Mouse (Mus musculus): ENCODE measurements at regions not wholly inside any gene's neighbourhood (a gene's known extent, or its start where the extent isn't known, plus 50 kb on each side); places are given as distances from the start of the nearest gene placed in this dataset.

GRCm38 (mm10) chr15:36394914-36395671, 612.5 kb downstream of the Zfp706 start:
- Histone ChIP-seq H3K4me2 (ENCODE audit: low read depth, low read length) (no peak overlapping the region), H3K4me3 (ENCODE audit: low read length) (no peak overlapping the region), H3K4me1 (ENCODE audit: control insufficient read depth, insufficient read depth, low read length) (peaks cover 9% of the 10 kb centered on the region), H3K9ac (ENCODE audit: low read depth, low read length) (no peak overlapping the region), H3K36me3 (ENCODE audit: control insufficient read depth, insufficient read depth, low read length) (no peaks in the 10 kb centered on the region), H3K9me3 (ENCODE audit: control insufficient read depth, low read length) (peaks cover 5% of the 10 kb centered on the region; the same call in 1 of the 2 replicates), H3K27ac (ENCODE audit: low read length) (no peak overlapping the region), H3K27me3 (replicated peaks; ENCODE audit: control insufficient read depth, insufficient read depth, low read length) (no peaks in the 10 kb centered on the region)
- ATAC-seq, result no peak
- 77% methylated on average over 8 of the region's 8 CpGs for WGBS

- Histone ChIP-seq H3K4me1 (ENCODE audit: control insufficient read depth, insufficient read depth, low read length) (no peaks in the 10 kb centered on the region), H3K4me3 (ENCODE audit: low read length) (no peak overlapping the region), H3K9me3 (ENCODE audit: control insufficient read depth, low read length) (peaks cover 5% of the 10 kb centered on the region; the same call in 1 of the 2 replicates), H3K4me2 (ENCODE audit: low read depth, low read length) (no peak overlapping the region), H3K27ac (ENCODE audit: low read length) (no peak overlapping the region), H3K27me3 (replicated peaks; ENCODE audit: control insufficient read depth, insufficient read depth, low read length) (no peaks in the 10 kb centered on the region), H3K9ac (ENCODE audit: low read depth, low read length) (no peak overlapping the region), H3K36me3 (ENCODE audit: control insufficient read depth, insufficient read depth, low read length) (no peaks in the 10 kb centered on the region)
- WGBS, result 72% methylated on average over 4 of the region's 4 CpGs
- ATAC-seq, result no peak
Measured at GRCm38 (mm10) chr15:36389775-36390174, 617.8 kb downstream of the Zfp706 start.

DNA sequence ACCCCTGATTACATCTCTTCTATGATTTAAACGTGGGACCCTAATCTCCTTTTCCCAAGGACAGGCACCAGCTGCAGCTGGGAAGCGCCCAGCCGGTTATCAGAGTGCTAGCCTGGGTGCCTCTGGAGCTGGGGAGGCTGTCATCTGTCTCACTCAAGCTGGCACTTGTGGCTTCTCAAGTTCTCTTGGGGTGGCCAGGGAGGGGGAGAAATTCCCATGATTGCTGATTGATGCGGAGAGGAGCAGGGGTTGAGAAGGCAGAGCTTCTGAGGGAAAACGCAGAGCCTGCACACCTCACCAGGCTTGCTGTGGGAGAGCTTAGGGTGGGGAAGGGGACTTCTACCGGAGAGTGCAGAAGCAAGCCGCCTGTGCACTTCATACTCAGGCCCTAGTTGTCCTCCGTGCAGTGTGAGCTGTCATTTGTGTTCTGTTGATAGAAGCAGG, 626.3 kb downstream of the Zfp706 start:
- peak; percentile 90 for ATAC-seq
- WGBS, result 2% methylated on average over 8 of the region's 8 CpGs
- Histone ChIP-seq H3K4me2 (ENCODE audit: low read depth, low read length) (peak overlapping the region; percentile 48), H3K9ac (ENCODE audit: low read depth, low read length) (peak overlapping the region; percentile 48), H3K4me1 (ENCODE audit: control insufficient read depth, insufficient read depth, low read length) (peaks cover 4% of the 10 kb centered on the region; the same call in 1 of the 2 replicates), H3K27me3 (replicated peaks; ENCODE audit: control insufficient read depth, insufficient read depth, low read length) (no peaks in the 10 kb centered on the region), H3K27ac (ENCODE audit: low read length) (peak overlapping the region; percentile 87), H3K4me3 (ENCODE audit: low read length) (peak overlapping the region; percentile 33), H3K9me3 (ENCODE audit: control insufficient read depth, low read length) (no peaks in the 10 kb centered on the region; the same call in 1 of the 2 replicates), H3K36me3 (ENCODE audit: control insufficient read depth, insufficient read depth, low read length) (no peaks in the 10 kb centered on the region)

- H3K36me3 ChIP-seq (ENCODE audit: control insufficient read depth, insufficient read depth, low read length), result no peaks in the 10 kb centered on the region
- H3K4me3 ChIP-seq (ENCODE audit: low read length), result peak overlapping the region; percentile 33
- WGBS, result 9% methylated on average over 17 of the region's 17 CpGs
- ATAC-seq, result peak; percentile 92
- H3K27ac ChIP-seq (ENCODE audit: low read length), result no peak overlapping the region
- H3K27me3 ChIP-seq (replicated peaks; ENCODE audit: control insufficient read depth, insufficient read depth, low read length), result no peaks in the 10 kb centered on the region
- no peaks in the 10 kb centered on the region; the same call in 1 of the 2 replicates for H3K9me3 ChIP-seq (ENCODE audit: control insufficient read depth, low read length)
- H3K9ac ChIP-seq (ENCODE audit: low read depth, low read length), result peak overlapping the region; percentile 48; the same call in 1 of the 2 replicates
- H3K4me1 ChIP-seq (ENCODE audit: control insufficient read depth, insufficient read depth, low read length), result peaks cover 4% of the 10 kb centered on the region; the same call in 1 of the 2 replicates
- peak overlapping the region; percentile 48 for H3K4me2 ChIP-seq (ENCODE audit: low read depth, low read length)
Measured at GRCm38 (mm10) chr15:36380461-36381227, 626.9 kb downstream of the Zfp706 start.

- Histone ChIP-seq H3K27ac (ENCODE audit: low read length) (no peak overlapping the region), H3K4me3 (ENCODE audit: low read length) (no peak overlapping the region), H3K9me3 (ENCODE audit: control insufficient read depth, low read length) (no peaks in the 10 kb centered on the region; the same call in 1 of the 2 replicates), H3K4me2 (ENCODE audit: low read depth, low read length) (no peak overlapping the region), H3K9ac (ENCODE audit: low read depth, low read length) (no peak overlapping the region), H3K4me1 (ENCODE audit: control insufficient read depth, insufficient read depth, low read length) (peaks cover 18% of the 10 kb centered on the region), H3K36me3 (ENCODE audit: control insufficient read depth, insufficient read depth, low read length) (no peaks in the 10 kb centered on the region), H3K27me3 (replicated peaks; ENCODE audit: control insufficient read depth, insufficient read depth, low read length) (no peaks in the 10 kb centered on the region)
- no peak for ATAC-seq
- 79% methylated on average over 4 of the region's 4 CpGs for WGBS
Measured at GRCm38 (mm10) chr15:36378640-36379039, 628.9 kb downstream of the Zfp706 start.

DNA sequence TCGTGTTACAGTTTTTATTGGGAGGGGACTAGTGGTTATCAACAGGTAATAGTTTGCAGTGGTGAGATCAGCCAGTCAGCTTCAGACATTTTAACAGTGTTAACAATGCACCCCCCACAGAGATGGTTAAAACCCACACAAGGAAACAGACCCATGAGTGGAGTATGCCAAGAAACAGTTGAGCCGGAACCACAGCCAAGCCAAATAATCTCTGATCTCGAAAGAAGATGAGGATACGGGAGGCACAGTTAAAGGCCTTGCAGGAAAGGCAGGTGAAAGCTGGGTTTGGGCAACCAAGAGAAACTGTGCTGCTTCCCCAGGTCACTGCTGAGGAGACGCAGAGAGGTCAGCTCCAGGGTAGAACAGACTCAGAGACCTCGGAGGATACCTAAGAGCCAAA, 631.0 kb downstream of the Zfp706 start:
- no peaks in the 10 kb centered on the region for H3K27me3 ChIP-seq (replicated peaks; ENCODE audit: control insufficient read depth, insufficient read depth, low read length)
- H3K27ac ChIP-seq (ENCODE audit: low read length), result no peak overlapping the region
- no peak overlapping the region for H3K4me3 ChIP-seq (ENCODE audit: low read length)
- ATAC-seq, result no peak
- H3K9me3 ChIP-seq (ENCODE audit: control insufficient read depth, low read length), result no peaks in the 10 kb centered on the region; the same call in 1 of the 2 replicates
- H3K36me3 ChIP-seq (ENCODE audit: control insufficient read depth, insufficient read depth, low read length), result no peaks in the 10 kb centered on the region
- H3K9ac ChIP-seq (ENCODE audit: low read depth, low read length), result no peak overlapping the region
- WGBS, result 83% methylated on average over 6 of the region's 6 CpGs
- no peak overlapping the region for H3K4me2 ChIP-seq (ENCODE audit: low read depth, low read length)
- H3K4me1 ChIP-seq (ENCODE audit: control insufficient read depth, insufficient read depth, low read length), result peaks cover 20% of the 10 kb centered on the region

- Histone ChIP-seq H3K9me3 (ENCODE audit: control insufficient read depth, low read length) (no peaks in the 10 kb centered on the region; the same call in 1 of the 2 replicates), H3K36me3 (ENCODE audit: control insufficient read depth, insufficient read depth, low read length) (no peaks in the 10 kb centered on the region), H3K4me2 (ENCODE audit: low read depth, low read length) (peak overlapping the region; percentile 87), H3K27me3 (replicated peaks; ENCODE audit: control insufficient read depth, insufficient read depth, low read length) (no peaks in the 10 kb centered on the region), H3K27ac (ENCODE audit: low read length) (peak overlapping the region; percentile 94), H3K9ac (ENCODE audit: low read depth, low read length) (peak overlapping the region; percentile 71; the same call in 1 of the 2 replicates), H3K4me1 (ENCODE audit: control insufficient read depth, insufficient read depth, low read length) (peaks cover 16% of the 10 kb centered on the region), H3K4me3 (ENCODE audit: low read length) (peak overlapping the region; percentile 55)
- WGBS, result 0% methylated on average over 1 of the region's 1 CpGs
- ATAC-seq, result no peak
Measured at GRCm38 (mm10) chr15:36375549-36375885, 632.1 kb downstream of the Zfp706 start.

DNA sequence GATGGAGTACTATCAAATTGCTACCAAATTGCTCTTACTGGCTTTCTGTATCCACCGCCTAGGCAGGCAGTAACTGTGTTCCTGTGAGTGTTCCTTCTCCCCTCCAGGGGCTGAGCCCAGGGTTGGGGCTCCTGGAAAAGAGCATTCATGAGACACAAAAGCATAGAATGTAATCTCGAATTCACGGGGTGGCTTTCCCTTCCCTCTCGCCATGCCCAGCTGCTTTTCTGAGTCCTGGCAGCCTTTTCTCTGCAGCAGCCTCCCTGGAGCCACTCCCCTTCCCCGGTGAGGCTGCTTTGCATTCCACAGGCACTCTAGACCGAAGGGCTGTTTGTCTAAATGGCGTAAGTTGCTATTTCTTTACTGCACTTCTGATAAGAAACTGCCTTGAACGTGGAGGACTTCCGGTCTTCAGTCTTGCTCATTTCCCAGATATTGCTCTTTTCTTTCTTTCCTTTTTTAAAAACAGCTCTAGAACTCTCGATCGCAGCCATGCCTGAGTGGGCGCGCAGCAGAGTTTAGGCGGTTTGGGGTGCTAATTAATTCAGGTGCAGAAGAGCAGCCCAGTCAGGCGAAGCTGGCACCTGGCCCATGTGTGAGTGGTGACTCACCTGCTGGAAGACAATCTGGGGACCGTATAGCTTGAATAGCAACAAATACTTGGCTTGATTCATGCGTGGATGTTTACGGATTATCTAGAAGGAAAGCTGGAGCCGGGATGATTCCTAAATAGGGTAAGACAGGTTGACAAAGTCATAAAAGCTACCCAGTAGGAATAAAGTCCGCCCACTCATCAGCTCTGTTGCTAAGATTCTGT, 632.6 kb downstream of the Zfp706 start:
- 2% methylated on average over 20 of the region's 20 CpGs for WGBS

More for the DNA sequence above, 632.6 kb downstream of the Zfp706 start:
- Histone ChIP-seq H3K4me3 (ENCODE audit: low read length) (peak overlapping the region; percentile 55), H3K4me2 (ENCODE audit: low read depth, low read length) (peak overlapping the region; percentile 87), H3K9ac (ENCODE audit: low read depth, low read length) (peak overlapping the region; percentile 71), H3K4me1 (ENCODE audit: control insufficient read depth, insufficient read depth, low read length) (peaks cover 16% of the 10 kb centered on the region), H3K27me3 (replicated peaks; ENCODE audit: control insufficient read depth, insufficient read depth, low read length) (no peaks in the 10 kb centered on the region), H3K27ac (ENCODE audit: low read length) (peak overlapping the region; percentile 94), H3K36me3 (ENCODE audit: control insufficient read depth, insufficient read depth, low read length) (no peaks in the 10 kb centered on the region), H3K9me3 (ENCODE audit: control insufficient read depth, low read length) (no peaks in the 10 kb centered on the region; the same call in 1 of the 2 replicates)
- ATAC-seq, result peak; percentile 90

Measured in intestine, embryonic 16.5 days (tissue).